Mouse (Mus musculus) C2C12 (cell line): ENCODE measurements around the gene Mief1. TPM values are rescaled to one million over a fixed set of nuclear protein-coding genes. Genes with fewer than 3 reads are reported as not detected.

Experiments
- H3K27me3 ChIP-seq: one replicate; pipeline ENCODE4 v1.6.1; 2011; ENCODE audit not compliant: control insufficient read depth, insufficient read depth, insufficient read length
- H3K36me3 ChIP-seq: one replicate; pipeline ENCODE4 v1.6.1; 2011; ENCODE audit not compliant: control insufficient read depth, insufficient read depth
- H3K4me3 ChIP-seq: one replicate; pipeline ENCODE4 v1.5.1; 2011; ENCODE audit warnings: mild to moderate bottlenecking, control low read depth; ENCODE audit not compliant: poor library complexity, insufficient read depth, severe bottlenecking
- H3K79me2 ChIP-seq: one replicate; pipeline ENCODE4 v1.6.1; 2011; ENCODE audit not compliant: control insufficient read depth, insufficient read depth
- H3K79me3 ChIP-seq: one replicate; pipeline ENCODE4 v1.6.1; 2011; ENCODE audit warnings: low read depth, control low read depth
- H3ac ChIP-seq: one replicate; pipeline ENCODE3; 2011; ENCODE audit warnings: low read depth; ENCODE audit not compliant: control insufficient read depth, insufficient read length
- CEBPB ChIP-seq: IDR thresholded peaks from one replicate; pipeline ENCODE4 v1.6.1; 2011; ENCODE audit warnings: low read depth, mild to moderate bottlenecking, control low read depth, moderate library complexity
- CTCF ChIP-seq: IDR thresholded peaks from one replicate; pipeline ENCODE4 v1.5.1; 2011; ENCODE audit not compliant: control insufficient read depth, insufficient read depth, insufficient read length
- FOSL1 ChIP-seq: IDR thresholded peaks from one replicate; pipeline ENCODE4 v1.8.0; 2011; ENCODE audit warnings: mild to moderate bottlenecking, low read length; ENCODE audit not compliant: poor library complexity, insufficient read depth, severe bottlenecking
- MAX ChIP-seq: IDR thresholded peaks from one replicate; pipeline ENCODE4 v1.6.1; 2011; ENCODE audit warnings: mild to moderate bottlenecking, control low read depth
- MYOD1 ChIP-seq: IDR thresholded peaks from one replicate; pipeline ENCODE4 v1.6.1; 2011; ENCODE audit warnings: low read depth; ENCODE audit not compliant: control insufficient read depth, insufficient read length
- MYOG ChIP-seq: IDR thresholded peaks from one replicate; pipeline ENCODE4 v1.6.1; 2011; ENCODE audit not compliant: control insufficient read depth, insufficient read length; ENCODE audit errors: extremely low read depth
- USF1 ChIP-seq: IDR thresholded peaks from one replicate; pipeline ENCODE4 v1.6.1; 2011; ENCODE audit warnings: low read depth, mild to moderate bottlenecking, control low read depth, moderate library complexity
- polyA plus RNA-seq: library from polyadenylated mRNA; unstranded; fragments of >200 nt; fragmentation: generic; extraction: Trizol; gene quantifications from one replicate; pipeline ENCODE4 v1.2.1, GENCODE M21; 2012; ENCODE audit warnings: missing spikeins

Mief1 gene
- polyA plus RNA-seq, 1 experiment: 27.3 TPM

- H3ac ChIP-seq: no peak overlapping the region
- H3K36me3 ChIP-seq: peaks cover 53% of the 10 kb centered on the region
- no peaks in the 10 kb centered on the region for H3K27me3 ChIP-seq
- TF ChIP-seq CEBPB: no peak
- no peak for TF ChIP-seq CTCF
- no peak for TF ChIP-seq MAX
- peaks cover 51% of the 10 kb centered on the region for H3K79me2 ChIP-seq
- H3K79me3 ChIP-seq: peaks cover 30% of the 10 kb centered on the region
- H3K4me3 ChIP-seq: no peak overlapping the region
These were observed 27.3 kb downstream of the Mief1 start for GRCm38 (mm10) chr15:80261100-80261499.

- Histone ChIP-seq H3K36me3 (peaks cover 34% of the 10 kb centered on the region), H3ac (peak within 1 kb of the TSS; percentile 74), H3K27me3 (peaks cover 5% of the 10 kb centered on the region), H3K79me2 (peaks cover 34% of the 10 kb centered on the region), H3K4me3 (peak within 1 kb of the TSS; percentile 93), H3K79me3 (peaks cover 17% of the 10 kb centered on the region)
- TF ChIP-seq MYOG (no peak), CEBPB (no peak), FOSL1 (no peak), CTCF (no peak), MYOD1 (no peak), USF1 (no peak), MAX (peak; percentile 96)
These were observed 30.1 kb downstream of the Mief1 start, which contains the start of gene Rps19bp1 for GRCm38 (mm10) chr15:80263610-80264575. TSS of gene Rps19bp1 (minus strand) at chr15:80264315.

- Histone ChIP-seq H3K79me3 (peaks cover 17% of the 10 kb centered on the region), H3K4me3 (no peak overlapping the region), H3K79me2 (peaks cover 28% of the 10 kb centered on the region), H3K27me3 (peaks cover 5% of the 10 kb centered on the region), H3K36me3 (peaks cover 12% of the 10 kb centered on the region), H3ac (no peak overlapping the region)
- TF ChIP-seq MAX: peak; percentile 81
- peak; percentile 59 for TF ChIP-seq USF1
- TF ChIP-seq CEBPB: no peak
- TF ChIP-seq CTCF: peak; percentile 93
These were observed 32.5 kb downstream of the Mief1 start for GRCm38 (mm10) chr15:80266281-80266680.

GRCm38 (mm10) chr15:80271858-80272396, 38.1 kb downstream of the Mief1 start:
- no peaks in the 10 kb centered on the region for H3K79me2 ChIP-seq
- H3K36me3 ChIP-seq: no peaks in the 10 kb centered on the region
- TF ChIP-seq MYOD1 (no peak), MAX (no peak), CEBPB (no peak), CTCF (no peak), MYOG (no peak), USF1 (no peak), FOSL1 (no peak)
- H3K4me3 ChIP-seq: no peak overlapping the region
- no peaks in the 10 kb centered on the region for H3K79me3 ChIP-seq
- peaks cover 5% of the 10 kb centered on the region for H3K27me3 ChIP-seq
- no peak overlapping the region for H3ac ChIP-seq

GRCm38 (mm10) chr15:80277107-80277506, 43.3 kb downstream of the Mief1 start:
- Histone ChIP-seq H3K79me2 (no peaks in the 10 kb centered on the region), H3K79me3 (no peaks in the 10 kb centered on the region), H3K4me3 (no peak overlapping the region), H3K36me3 (no peaks in the 10 kb centered on the region), H3ac (no peak overlapping the region), H3K27me3 (peaks cover 27% of the 10 kb centered on the region)
- TF ChIP-seq MYOD1 (no peak), FOSL1 (no peak), CEBPB (no peak)

- Histone ChIP-seq H3ac (no peak overlapping the region), H3K79me2 (no peaks in the 10 kb centered on the region), H3K79me3 (no peaks in the 10 kb centered on the region), H3K4me3 (no peak overlapping the region), H3K36me3 (no peaks in the 10 kb centered on the region), H3K27me3 (peaks cover 32% of the 10 kb centered on the region)
- TF ChIP-seq MYOG (no peak), FOSL1 (no peak), MYOD1 (no peak), MAX (peak; percentile 54)
These were observed 43.8 kb downstream of the Mief1 start for GRCm38 (mm10) chr15:80277625-80278024.
